Mouse (Mus musculus): Measurements from ENCODE around the gene Prex1.
A peak's percentile ranks its signal among the peaks of the same experiment; 100 is the strongest.

Gene Prex1

DNA sequence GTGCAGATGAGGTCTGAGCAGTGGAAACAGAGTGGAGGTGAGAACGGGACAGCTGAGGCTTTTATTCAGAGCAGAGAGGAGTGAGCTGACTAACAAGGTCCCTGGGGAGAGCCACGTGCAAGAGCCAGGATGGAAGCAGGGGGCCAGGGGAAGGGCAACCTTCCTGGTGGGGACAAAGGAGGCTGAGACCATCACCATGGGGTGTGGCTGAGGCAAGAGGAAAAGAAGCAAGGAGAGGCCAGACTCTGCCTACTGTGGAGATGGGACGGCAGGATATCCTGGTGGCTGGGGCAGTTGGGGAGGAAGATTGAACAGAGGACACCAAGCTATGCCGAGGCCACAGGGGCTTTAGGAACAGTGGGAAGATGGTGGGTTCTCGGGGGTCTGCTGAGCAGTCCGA, 26.7 kb downstream of the Prex1 start:
- DNase-seq (ENCODE audit: low read depth, low spot score): no peak

DNA sequence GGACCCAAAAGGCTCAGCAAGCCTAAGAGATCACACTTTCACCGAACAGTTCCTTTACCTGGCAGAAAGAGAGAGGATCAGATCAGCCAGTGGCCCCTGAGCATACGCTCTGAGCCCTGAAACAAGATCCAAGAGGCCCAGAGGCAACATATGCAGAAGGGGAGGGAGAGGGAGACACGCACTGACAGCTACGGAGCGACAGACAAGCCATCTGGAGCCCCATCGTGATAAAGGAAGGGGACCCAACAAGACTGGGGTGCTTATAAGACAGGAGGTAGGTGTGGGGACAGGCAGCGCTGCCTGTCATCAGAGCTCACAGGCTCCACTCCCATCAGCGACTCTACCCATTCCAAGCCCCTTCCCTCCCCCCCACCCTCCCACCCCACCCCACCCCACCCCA, 27.8 kb downstream of the Prex1 start:
- DNase-seq (ENCODE audit: low read depth, low spot score): no peak

GRCm38 (mm10) chr2:166683885-166684544, 29.6 kb downstream of the Prex1 start:
- no peak for DNase-seq (ENCODE audit: low read depth, low spot score)

DNA sequence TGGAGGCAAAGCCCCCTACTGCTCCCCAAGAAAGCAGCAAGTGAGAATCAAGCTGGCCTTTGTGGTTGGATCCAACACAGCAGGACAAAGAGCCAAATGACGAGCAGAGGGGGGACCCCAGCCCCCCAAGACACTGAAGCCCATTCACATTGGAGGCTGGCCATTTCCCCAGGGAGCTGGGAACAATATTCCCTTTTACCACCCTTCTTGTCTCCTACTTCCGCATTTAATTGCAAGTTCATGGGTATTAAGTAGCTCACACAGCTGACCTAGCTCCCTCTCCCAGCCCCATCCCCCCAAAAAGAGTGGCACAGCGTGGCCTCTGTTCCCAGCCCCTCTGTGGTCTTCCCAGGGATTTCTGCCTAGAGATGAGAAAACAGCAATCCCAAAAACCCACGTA, 30.8 kb downstream of the Prex1 start:
- DNase-seq (ENCODE audit: low read depth, low spot score): no peak

- no peak for DNase-seq (ENCODE audit: low read depth, low spot score)
These were observed 34.5 kb downstream of the Prex1 start for GRCm38 (mm10) chr2:166678959-166679759.

DNA sequence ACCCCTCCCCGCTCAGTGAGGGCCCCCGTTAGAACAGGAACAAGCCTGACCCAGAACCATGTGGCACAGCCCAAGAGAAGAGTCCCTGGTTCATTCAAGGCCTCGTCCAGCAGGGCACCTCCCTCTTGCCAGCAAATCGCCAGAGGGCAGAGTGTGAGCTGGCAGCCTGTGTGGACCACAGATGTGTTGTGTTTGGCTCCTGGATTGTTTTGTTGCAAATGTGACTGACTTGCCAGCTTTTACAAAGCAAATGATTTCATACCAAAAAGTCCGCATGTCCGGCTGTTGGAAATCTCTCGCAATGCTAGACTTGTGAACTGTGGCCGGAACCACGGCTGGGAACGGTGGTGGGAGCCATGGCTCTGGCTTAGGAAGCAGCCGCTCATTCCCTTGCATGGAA, 36.7 kb downstream of the Prex1 start:
- no peak for DNase-seq (ENCODE audit: low read depth, low spot score)

DNA sequence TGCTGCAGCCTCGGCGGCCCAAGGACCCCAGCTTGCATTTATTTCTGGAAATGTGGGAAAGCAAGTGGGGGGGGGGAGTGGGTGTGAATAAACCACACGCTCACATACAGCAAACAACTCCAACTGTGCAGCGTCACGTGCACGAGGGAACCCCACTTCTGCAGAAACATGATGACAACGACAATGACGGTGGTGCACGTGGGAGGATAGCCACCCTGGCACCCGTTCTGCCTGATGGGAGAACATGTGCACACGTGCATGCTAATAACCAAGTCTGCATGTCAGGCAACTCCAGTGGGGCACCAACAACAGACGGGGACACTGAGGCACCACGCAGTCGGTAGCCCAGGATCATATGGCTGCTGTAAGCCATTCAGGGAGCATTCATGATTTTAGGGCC, 37.1 kb downstream of the Prex1 start:
- no peak for DNase-seq (ENCODE audit: low read depth, low spot score)

DNA sequence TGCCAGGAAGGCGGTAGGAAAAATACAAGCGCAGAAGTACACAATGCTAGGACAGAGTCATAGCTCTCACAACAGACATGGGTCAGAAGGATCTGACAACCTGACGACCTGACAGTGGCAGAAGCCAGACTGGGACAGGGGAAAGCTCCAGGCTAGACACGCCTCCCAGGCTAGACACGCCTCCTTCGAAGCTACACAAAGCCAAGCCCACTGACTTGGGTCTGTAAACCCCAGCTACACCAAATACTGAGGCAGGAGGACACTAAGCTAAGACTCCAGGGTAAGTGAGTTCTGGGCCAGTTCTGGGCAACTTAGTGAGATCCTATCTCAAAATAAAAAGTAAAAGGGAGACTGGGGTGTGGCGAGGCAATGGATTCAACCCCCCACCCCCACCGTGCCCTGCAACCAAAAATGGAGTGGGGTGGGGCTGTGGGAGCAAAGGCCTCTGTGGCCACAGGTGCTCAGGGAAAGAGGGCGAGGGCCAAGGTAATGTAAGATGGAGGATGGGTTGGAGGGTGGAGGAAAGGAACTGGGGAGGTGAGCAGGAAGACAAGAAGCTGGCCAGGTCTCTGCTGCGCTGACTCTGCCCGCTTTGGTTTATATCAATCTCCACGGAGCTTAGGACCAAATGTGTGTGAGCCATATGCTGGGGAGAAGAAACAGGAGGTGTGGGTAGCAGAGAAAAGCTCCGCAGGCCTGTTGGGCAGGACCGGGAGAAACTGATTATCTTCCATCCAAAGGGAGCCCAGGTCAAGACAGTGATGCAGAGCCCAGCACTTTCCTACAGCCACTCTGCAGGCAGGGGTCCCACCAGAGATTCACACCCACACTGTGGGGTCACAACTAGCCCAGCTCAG, 37.8 kb downstream of the Prex1 start:
- no peak for DNase-seq (ENCODE audit: low read depth, low spot score)

GRCm38 (mm10) chr2:166674693-166675092, 38.9 kb downstream of the Prex1 start:
- DNase-seq (ENCODE audit: low read depth, low spot score): no peak

DNA sequence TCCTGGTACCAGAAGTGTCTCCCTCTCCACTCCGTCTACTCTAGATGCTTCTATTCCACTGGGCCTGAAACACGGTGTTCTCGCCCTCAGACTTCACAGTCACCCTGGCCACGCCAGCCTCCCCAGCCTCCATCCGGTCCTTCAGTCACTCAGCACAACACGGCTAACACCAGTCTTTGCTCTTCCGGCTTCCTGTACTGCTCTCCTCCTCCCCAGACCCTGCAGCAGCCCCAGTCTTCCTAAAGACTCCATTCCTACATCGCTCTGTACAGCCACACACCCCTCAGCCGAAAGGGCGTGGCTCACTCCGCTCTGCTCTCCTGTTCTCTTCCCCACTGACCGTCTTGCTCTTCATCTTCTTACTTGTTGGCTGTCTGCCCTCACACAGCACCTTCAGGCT, 39.7 kb downstream of the Prex1 start:
- DNase-seq (ENCODE audit: low read depth, low spot score): no peak

- DNase-seq (ENCODE audit: low read depth, low spot score): no peak
These were observed 41.3 kb downstream of the Prex1 start for GRCm38 (mm10) chr2:166672171-166672965.

GRCm38 (mm10) chr2:166671614-166672013, 42.0 kb downstream of the Prex1 start:
- DNase-seq (ENCODE audit: low read depth, low spot score): no peak

GRCm38 (mm10) chr2:166671019-166671418, 42.6 kb downstream of the Prex1 start:
- DNase-seq (ENCODE audit: low read depth, low spot score): no peak

DNA sequence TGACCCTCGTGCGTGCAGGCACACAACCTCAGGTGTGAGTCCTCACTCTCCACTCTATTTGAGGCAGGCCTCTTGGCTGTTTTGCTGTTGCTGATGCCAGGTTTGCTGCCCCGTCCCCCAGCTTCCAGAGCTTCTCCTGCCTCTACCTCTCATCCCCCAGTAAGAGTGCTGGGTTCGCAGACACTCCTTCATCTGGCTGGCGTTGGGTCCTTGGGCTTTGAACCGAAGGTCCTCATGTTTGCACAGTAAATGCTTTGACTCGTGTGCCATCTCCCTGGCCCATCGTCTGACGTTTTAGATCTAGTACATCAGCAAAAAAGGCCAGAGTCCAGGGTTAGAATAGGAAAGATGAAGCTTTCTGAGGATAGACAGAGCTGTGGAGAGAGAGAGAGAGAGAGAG, 43.7 kb downstream of the Prex1 start:
- DNase-seq (ENCODE audit: low read depth, low spot score): no peak

DNA sequence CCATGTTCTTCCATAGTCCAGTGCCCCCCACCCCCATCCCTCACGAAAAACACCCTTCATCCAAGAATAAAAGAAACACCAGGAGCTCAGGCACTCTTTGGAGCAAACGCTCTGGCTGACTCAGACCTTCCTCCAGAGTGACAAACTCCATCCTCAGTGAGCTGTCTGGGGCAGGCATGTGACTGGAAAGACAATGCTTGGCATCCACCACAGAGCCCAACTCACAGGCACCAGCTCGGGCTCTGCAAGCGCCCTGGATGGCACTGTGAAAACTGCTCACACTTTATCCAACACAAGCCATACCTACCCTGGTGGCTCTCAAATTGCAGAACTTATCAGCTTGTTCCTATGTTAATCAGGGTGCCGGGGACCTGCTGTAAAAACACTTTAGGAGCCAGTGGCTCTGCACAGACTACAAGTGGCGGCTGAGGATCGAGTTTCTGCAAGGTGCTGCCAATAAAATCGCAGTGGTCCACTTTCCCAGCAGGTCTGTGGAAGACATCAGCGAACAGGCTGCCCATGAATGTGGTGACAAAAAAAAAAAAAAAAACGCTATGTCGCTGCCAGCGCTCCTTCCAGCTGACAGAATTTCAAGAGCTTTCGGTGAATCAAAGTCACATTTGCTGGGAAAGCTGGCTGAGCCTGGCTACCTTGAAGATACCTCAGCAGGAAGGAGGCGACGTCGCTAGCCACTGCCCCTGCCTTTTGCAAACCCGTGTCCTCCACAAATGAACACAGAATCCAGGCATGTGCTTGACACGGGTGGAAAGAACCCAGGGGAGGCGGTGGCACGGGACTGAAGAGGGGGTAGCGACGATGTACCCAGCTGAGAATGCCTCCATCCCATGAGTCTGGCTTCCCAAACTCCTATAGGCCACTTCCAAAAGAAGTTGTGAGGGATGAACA, 45.6 kb downstream of the Prex1 start:
- peak; percentile 56 for DNase-seq (ENCODE audit: low read depth, low spot score)

- DNase-seq (ENCODE audit: low read depth, low spot score): no peak
These were observed 47.5 kb downstream of the Prex1 start for GRCm38 (mm10) chr2:166666175-166666574.

DNA sequence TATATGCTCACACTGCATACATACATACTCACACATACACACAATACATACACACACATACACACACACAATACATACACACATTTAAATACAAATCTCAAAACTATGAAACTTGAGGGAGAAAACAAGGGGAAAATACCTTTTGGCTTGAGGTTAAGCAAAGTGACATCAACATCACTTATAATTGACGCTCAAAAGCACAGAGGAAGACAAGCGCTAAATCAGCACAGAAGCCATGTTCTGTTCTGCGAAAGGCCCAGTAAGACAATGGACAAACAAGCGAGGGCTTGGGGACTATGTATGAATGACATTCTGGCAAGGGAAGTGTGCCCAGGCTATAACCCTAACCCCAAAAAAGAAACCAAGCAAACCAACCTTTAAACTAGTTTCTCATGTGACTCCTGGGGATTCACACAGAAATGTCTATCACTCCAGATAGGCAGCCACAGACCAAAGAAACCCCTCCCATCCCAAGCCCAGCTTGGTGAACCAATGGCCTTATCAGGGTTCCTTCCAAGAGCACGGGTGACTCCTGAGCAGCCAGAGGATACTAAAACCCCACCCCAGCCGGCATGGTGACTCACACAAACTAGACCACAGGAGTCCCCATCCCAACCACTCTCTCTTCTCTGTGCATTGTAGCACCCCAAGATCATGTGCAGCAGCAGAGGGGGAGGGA, 48.2 kb downstream of the Prex1 start:
- DNase-seq (ENCODE audit: low read depth, low spot score): no peak

- DNase-seq (ENCODE audit: low read depth, low spot score): no peak
These were observed 49.1 kb downstream of the Prex1 start for GRCm38 (mm10) chr2:166664506-166664905.

GRCm38 (mm10) chr2:166663250-166663961, 50.2 kb downstream of the Prex1 start:
- DNase-seq (ENCODE audit: low read depth, low spot score): peak; percentile 48

All from forelimb bud, embryonic 11.5 days (tissue).